Mouse (Mus musculus) bone marrow macrophage, adult 2 months (primary cell): Measurements from ENCODE around the gene Tex48. TPM values are rescaled to one million over a fixed set of nuclear protein-coding genes. Genes with fewer than 3 reads are reported as not detected.

ENCODE experiments used
- H3K27ac ChIP-seq: 2 replicates; pipeline ENCODE4 v1.5.1; 2012; ENCODE audit warnings: low read depth, low read length; ENCODE audit not compliant: insufficient read depth
- H3K4me1 ChIP-seq: 2 replicates; pipeline ENCODE4 v1.6.1; 2012; ENCODE audit warnings: low read length; ENCODE audit not compliant: control insufficient read depth, insufficient read depth
- H3K4me3 ChIP-seq: 2 replicates; pipeline ENCODE4 v1.5.1; 2012; ENCODE audit warnings: mild to moderate bottlenecking, low read length, moderate library complexity; ENCODE audit not compliant: insufficient read depth
- CTCF ChIP-seq: IDR thresholded peaks from 2 replicates; pipeline ENCODE4 v1.5.1; 2012; ENCODE audit warnings: low read depth, mild to moderate bottlenecking, low read length, moderate library complexity
- POLR2A ChIP-seq: IDR thresholded peaks from 2 replicates; pipeline ENCODE4 v1.6.1; 2012; ENCODE audit warnings: mild to moderate bottlenecking, low read depth, low read length, borderline replicate concordance
- polyA plus RNA-seq: library from polyadenylated mRNA; stranded (reverse); fragments of >200 nt; gene quantifications from 2 replicates; pipeline ENCODE4 v1.2.4, GENCODE M21; 2012; ENCODE audit not compliant: missing spikeins, insufficient read depth, insufficient read length

Gene Tex48
- polyA plus RNA-seq, 1 experiment = not detected

- TF ChIP-seq POLR2A = no peak
- no peak for TF ChIP-seq CTCF
- Histone ChIP-seq H3K4me3 (peak overlapping the region; percentile 86), H3K27ac (peak overlapping the region; percentile 96), H3K4me1 (peaks cover 53% of the 10 kb centered on the region)
Observed at GRCm38 (mm10) chr4:63557124-63558059, 64.8 kb downstream of the Tex48 start.

Other genes with a start within 250 kb of the Tex48 start
- gene Akna, start 219.1 kb downstream of the Tex48 start, polyA plus RNA-seq = 33.3 and 39.4 TPM in 2 replicates
- gene Whrn, start 126.4 kb downstream of the Tex48 start, polyA plus RNA-seq = 0.29 TPM in 1 of 2 replicates, not detected in the other
- 270 and 275 TPM in 2 replicates for gene Atp6v1g1, start 77.7 kb downstream of the Tex48 start, polyA plus RNA-seq
- gene Tmem268, start 63.6 kb downstream of the Tex48 start, polyA plus RNA-seq = 5.7 and 6.9 TPM in 2 replicates
- gene Gm11213, start 17.2 kb downstream of the Tex48 start, polyA plus RNA-seq = not detected in 2 replicates
- gene Gm11214, start 41.0 kb upstream of the Tex48 start, polyA plus RNA-seq = not detected in 2 replicates
- 0.48 TPM in 2 replicates for gene Tnfsf15, start 122.7 kb upstream of the Tex48 start, polyA plus RNA-seq
- 0.19 and 0.69 TPM in 2 replicates for gene Tnfsf8, start 238.9 kb upstream of the Tex48 start, polyA plus RNA-seq